8 mouse cellular contexts compared by ENCODE assay signal in genomic region chr5:64229336-64229866, GRCm38 (mm10).
DNase-seq lines count a peak whose midpoint lies in the region; ATAC-seq and TF ChIP-seq lines count a peak whose summit lies in the region.

No protein-coding gene starts in this region.

- peak overlapping the region; percentile 71 for H3K4me3 ChIP-seq in kidney, postnatal 0 days (replicated peaks; ENCODE audit: low read depth, low read length)
- H3K4me3 ChIP-seq in embryonic facial prominence, embryonic 13.5 days: peak overlapping the region; percentile 64
- H3K4me3 ChIP-seq in intestine, embryonic 14.5 days (ENCODE audit: low read depth, low read length): peak overlapping the region; percentile 78

- no peaks in the 10 kb centered on the region for H3K36me3 ChIP-seq in kidney, postnatal 0 days (ENCODE audit: insufficient read depth, low read length)
- no peaks in the 10 kb centered on the region for H3K36me3 ChIP-seq in embryonic facial prominence, embryonic 13.5 days
- H3K36me3 ChIP-seq in intestine, embryonic 14.5 days (ENCODE audit: control insufficient read depth, insufficient read depth, low read length): no peaks in the 10 kb centered on the region

- 46% methylated on average over 12 of the region's 12 CpGs for WGBS in kidney, postnatal 0 days
- WGBS in embryonic facial prominence, embryonic 13.5 days: 43% methylated on average over 12 of the region's 12 CpGs
- WGBS in intestine, embryonic 14.5 days: 43% methylated on average over 12 of the region's 12 CpGs

- no peaks in the 10 kb centered on the region for H3K9me3 ChIP-seq in kidney, postnatal 0 days (replicated peaks; ENCODE audit: low read length)
- no peaks in the 10 kb centered on the region for H3K9me3 ChIP-seq in embryonic facial prominence, embryonic 13.5 days
- no peaks in the 10 kb centered on the region for H3K9me3 ChIP-seq in intestine, embryonic 14.5 days (ENCODE audit: control insufficient read depth, low read length)

- H3K27me3 ChIP-seq in kidney, postnatal 0 days (ENCODE audit: insufficient read depth, low read length): no peaks in the 10 kb centered on the region
- no peaks in the 10 kb centered on the region for H3K27me3 ChIP-seq in embryonic facial prominence, embryonic 13.5 days
- H3K27me3 ChIP-seq in intestine, embryonic 14.5 days (replicated peaks; ENCODE audit: control insufficient read depth, insufficient read depth, low read length): no peaks in the 10 kb centered on the region

- TF ChIP-seq CTCF in kidney, postnatal 0 days (IDR thresholded peaks at IDR 0.05; ENCODE audit: low read depth): no peak

- peaks cover 9% of the 10 kb centered on the region for H3K4me1 ChIP-seq in kidney, postnatal 0 days (replicated peaks; ENCODE audit: insufficient read depth, low read length)
- peaks cover 37% of the 10 kb centered on the region for H3K4me1 ChIP-seq in embryonic facial prominence, embryonic 13.5 days
- peaks cover 27% of the 10 kb centered on the region for H3K4me1 ChIP-seq in intestine, embryonic 14.5 days (replicated peaks; ENCODE audit: control insufficient read depth, insufficient read depth, low read length)

- no peak for DNase-seq in kidney, postnatal 0 days (ENCODE audit: low spot score)
- no peak for DNase-seq in kidney, postnatal 4 days
- DNase-seq in intestine, embryonic 14.5 days (ENCODE audit: low spot score): no peak
- peak; percentile 17 for DNase-seq in naive thymus-derived CD4-positive, alpha-beta T cell, adult 2 months (ENCODE audit: low read depth)
- DNase-seq in embryo, embryonic 10.5 days (ENCODE audit: low spot score): no peak
- no peak for DNase-seq in gastrocnemius, postnatal 25 days
- DNase-seq in adrenal gland, postnatal 14 days: no peak

- H3K9ac ChIP-seq in kidney, postnatal 0 days (ENCODE audit: low read depth, low read length): peak overlapping the region; percentile 82
- H3K9ac ChIP-seq in embryonic facial prominence, embryonic 13.5 days: peak overlapping the region; percentile 73
- H3K9ac ChIP-seq in intestine, embryonic 14.5 days (ENCODE audit: low read length): peak overlapping the region; percentile 68

- peak overlapping the region; percentile 77 for H3K27ac ChIP-seq in kidney, postnatal 0 days
- H3K27ac ChIP-seq in embryonic facial prominence, embryonic 13.5 days: peak overlapping the region; percentile 81
- peak overlapping the region; percentile 79 for H3K27ac ChIP-seq in intestine, embryonic 14.5 days (ENCODE audit: low read depth)

- H3K4me2 ChIP-seq in kidney, postnatal 0 days (ENCODE audit: low read length): peak overlapping the region; percentile 96
- H3K4me2 ChIP-seq in embryonic facial prominence, embryonic 13.5 days: peak overlapping the region; percentile 68
- H3K4me2 ChIP-seq in intestine, embryonic 14.5 days (ENCODE audit: low read length): peak overlapping the region; percentile 75

- no peak for ATAC-seq in kidney, postnatal 0 days (replicated peaks; ENCODE audit: low FRiP score, low read depth)
- ATAC-seq in embryonic facial prominence, embryonic 13.5 days (ENCODE audit: insufficient number of reproducible peaks, insufficient read depth, low FRiP score, low TSS enrichment, low read depth): no peak
- no peak for ATAC-seq in intestine, embryonic 14.5 days (replicated peaks; ENCODE audit: low FRiP score, low TSS enrichment, low read depth)
